In genomic region chr6:72429061-72429842, GRCm38 (mm10) we compare ENCODE assay signal across 29 mouse cellular contexts. TPM values are rescaled to one million over a fixed set of nuclear protein-coding genes. Genes with fewer than 3 reads are reported as not detected.
A peak's percentile ranks its signal among the peaks of the same experiment; 100 is the strongest.
DNase-seq lines count a peak whose midpoint lies in the region; ATAC-seq and TF ChIP-seq lines count a peak whose summit lies in the region.
"Had no signal": no experiment of that assay in that cellular context is flagged by ENCODE, and none has a peak within 500 bp of the region (broad histone marks: within the 10 kb centered on the region; RNA-seq: fewer than 3 reads in every experiment).

No protein-coding gene starts in this region.

- no peak for TF ChIP-seq RAD21 in MEL (IDR thresholded peaks at IDR 0.05; ENCODE audit: low read depth, low read length)

- no peak for ATAC-seq in embryonic facial prominence, embryonic 13.5 days (ENCODE audit: insufficient number of reproducible peaks, insufficient read depth, low FRiP score, low TSS enrichment, low read depth)
- ATAC-seq: forebrain, postnatal 0 days had no signal

- H3K4me2 ChIP-seq in embryonic facial prominence, embryonic 13.5 days, result no peak overlapping the region
- H3K4me2 ChIP-seq: heart, embryonic 15.5 days; hindbrain, embryonic 13.5 days; limb, embryonic 15.5 days; lung, embryonic 15.5 days had no signal

- H3K4me3 ChIP-seq in embryonic facial prominence, embryonic 13.5 days, result no peak overlapping the region
- no peak overlapping the region for H3K4me3 ChIP-seq in embryonic facial prominence, embryonic 10.5 days
- no peak overlapping the region for H3K4me3 ChIP-seq in MEL (ENCODE audit: control insufficient read depth in 1 of 2, insufficient read depth in 1 of 2, low read depth in 2 of 2, low read length in 2 of 2)
- no peak overlapping the region for H3K4me3 ChIP-seq in midbrain, embryonic 10.5 days
- H3K4me3 ChIP-seq: heart, embryonic 15.5 days; hindbrain, embryonic 13.5 days; left cerebral cortex, adult 2 months; limb, embryonic 15.5 days; lung, embryonic 15.5 days had no signal

- no peaks in the 10 kb centered on the region for H3K9me3 ChIP-seq in embryonic facial prominence, embryonic 13.5 days
- no peaks in the 10 kb centered on the region for H3K9me3 ChIP-seq in embryonic facial prominence, embryonic 10.5 days
- no peaks in the 10 kb centered on the region for H3K9me3 ChIP-seq in MEL (replicated peaks; ENCODE audit: insufficient read depth, low read length)
- H3K9me3 ChIP-seq in midbrain, embryonic 10.5 days (replicated peaks), result no peaks in the 10 kb centered on the region
- H3K9me3 ChIP-seq: heart, embryonic 15.5 days; hindbrain, embryonic 13.5 days; limb, embryonic 15.5 days; lung, embryonic 15.5 days had no signal

- H3K36me3 ChIP-seq in embryonic facial prominence, embryonic 13.5 days, result peaks cover 92% of the 10 kb centered on the region
- peaks cover 97% of the 10 kb centered on the region for H3K36me3 ChIP-seq in embryonic facial prominence, embryonic 10.5 days (replicated peaks)
- peaks cover under 1 to 3% of the 10 kb centered on the region in 2 experiments for H3K36me3 ChIP-seq in MEL (ENCODE audit: control insufficient read depth in 1 of 2, insufficient read depth in 2 of 2, low read length in 2 of 2)
- H3K36me3 ChIP-seq in midbrain, embryonic 10.5 days, result peaks cover 98% of the 10 kb centered on the region

- H3K4me1 ChIP-seq in embryonic facial prominence, embryonic 13.5 days, result no peaks in the 10 kb centered on the region
- H3K4me1 ChIP-seq in embryonic facial prominence, embryonic 10.5 days, result no peaks in the 10 kb centered on the region
- no peaks in the 10 kb centered on the region for H3K4me1 ChIP-seq in MEL (ENCODE audit: control insufficient read depth in 1 of 2, insufficient read depth in 2 of 2, low read length in 2 of 2)
- H3K4me1 ChIP-seq in midbrain, embryonic 10.5 days, result no peaks in the 10 kb centered on the region
- H3K4me1 ChIP-seq: heart, embryonic 15.5 days; lung, embryonic 15.5 days had no signal

- H3K9ac ChIP-seq in embryonic facial prominence, embryonic 13.5 days, result no peak overlapping the region
- no peak overlapping the region for H3K9ac ChIP-seq in MEL (ENCODE audit: control insufficient read depth, low read depth, low read length, poor library complexity, severe bottlenecking)
- H3K9ac ChIP-seq: forebrain, postnatal 0 days; heart, embryonic 15.5 days; hindbrain, embryonic 13.5 days; limb, embryonic 15.5 days; liver, embryonic 14.5 days; lung, embryonic 15.5 days had no signal

- no peak for TF ChIP-seq EP300 in MEL (IDR thresholded peaks at IDR 0.05; ENCODE audit: low read depth in 1 of 2, low read length in 2 of 2)

- no peak for TF ChIP-seq POLR2A in MEL (IDR thresholded peaks at IDR 0.05; ENCODE audit: control insufficient read depth in 1 of 2, insufficient read depth in 1 of 2, low read depth in 1 of 2, low read length in 2 of 2, poor library complexity in 1 of 2)

- H3K79me2 ChIP-seq in MEL (ENCODE audit: control insufficient read depth, insufficient read depth, low read length, poor library complexity), result no peaks in the 10 kb centered on the region

- H3K27me3 ChIP-seq in embryonic facial prominence, embryonic 13.5 days, result no peaks in the 10 kb centered on the region
- no peaks in the 10 kb centered on the region for H3K27me3 ChIP-seq in embryonic facial prominence, embryonic 10.5 days (replicated peaks; ENCODE audit: low read depth, poor library complexity, severe bottlenecking)
- no peaks in the 10 kb centered on the region for H3K27me3 ChIP-seq in MEL (ENCODE audit: control insufficient read depth in 1 of 2, insufficient read depth in 2 of 2, low read length in 2 of 2)
- H3K27me3 ChIP-seq in midbrain, embryonic 10.5 days (ENCODE audit: low read depth, poor library complexity, severe bottlenecking), result no peaks in the 10 kb centered on the region
- H3K27me3 ChIP-seq: CH12.LX; heart, embryonic 15.5 days; hindbrain, embryonic 13.5 days; limb, embryonic 15.5 days; lung, embryonic 15.5 days had no signal

- no peak for TF ChIP-seq CTCF in MEL (IDR thresholded peaks at IDR 0.05 in 2 of 3, conservative IDR thresholded peaks at IDR 0.05 in 1 of 3; ENCODE audit: control insufficient read depth in 1 of 3, insufficient read depth in 1 of 3, low read depth in 2 of 3, low read length in 3 of 3, poor library complexity in 1 of 3, severe bottlenecking in 1 of 3)

- peak overlapping the region; percentile 24; the same call in 1 of the 2 replicates for H3K27ac ChIP-seq in embryonic facial prominence, embryonic 13.5 days
- no peak overlapping the region for H3K27ac ChIP-seq in embryonic facial prominence, embryonic 10.5 days (replicated peaks)
- no peak overlapping the region for H3K27ac ChIP-seq in MEL (ENCODE audit: control insufficient read depth, low read depth, low read length)
- no peak overlapping the region for H3K27ac ChIP-seq in midbrain, embryonic 10.5 days (replicated peaks)
- H3K27ac ChIP-seq: heart, embryonic 15.5 days; left cerebral cortex, adult 2 months; limb, embryonic 15.5 days; liver, embryonic 14.5 days; lung, embryonic 15.5 days; macrophage had no signal

- DNase-seq in embryonic facial prominence, embryonic 10.5 days (ENCODE audit: low spot score), result no peak
- peak; percentile 64 for DNase-seq in CD4-positive helper T cell, adult 2 months (ENCODE audit: low read depth, low spot score)
- peak; percentile 16 for DNase-seq in MEL (ENCODE audit: low read depth, low spot score)
- DNase-seq in induced T-regulatory cell, adult 2 months (ENCODE audit: low read depth), result peak; percentile 54
- DNase-seq in midbrain, embryonic 10.5 days (ENCODE audit: low spot score), result no peak
- no peak for DNase-seq in heart, adult 11 months
- DNase-seq in gastrocnemius, adult 18-20 months (ENCODE audit: low spot score), result no peak
- DNase-seq: adrenal gland, adult 8-10 months; cerebellum, adult 18-20 months; cerebellum, postnatal 25 days; embryo, embryonic 11 days; forebrain, postnatal 0 days; gastrocnemius, postnatal 25 days; heart, postnatal 36 days; kidney, postnatal 36 days; layer of hippocampus, adult 9-11 months; left cerebral cortex, postnatal 4 days; right cerebral cortex, postnatal 14 days; spleen, adult 18-20 months; thymus, postnatal 14 days had no signal

- WGBS in embryonic facial prominence, embryonic 13.5 days, result 88% methylated on average over 21 of the region's 21 CpGs
- WGBS in embryonic facial prominence, embryonic 10.5 days, result 91% methylated on average over 21 of the region's 21 CpGs
- 91% methylated on average over 21 of the region's 21 CpGs for WGBS in midbrain, embryonic 10.5 days

TF ChIP-seq in MEL, 35 proteins besides CTCF, POLR2A, EP300 and RAD21 (continues in another document):
- TF ChIP-seq MYB (IDR thresholded peaks at IDR 0.05; ENCODE audit: low read depth, low read length), result no peak
- TF ChIP-seq ZKSCAN1 (IDR thresholded peaks at IDR 0.05; ENCODE audit: low read depth, low read length), result no peak
- no peak for TF ChIP-seq POLR2AphosphoS2 (IDR thresholded peaks at IDR 0.05; ENCODE audit: low read length)
- no peak for TF ChIP-seq HCFC1 (IDR thresholded peaks at IDR 0.05; ENCODE audit: low read depth, low read length)
- no peak for TF ChIP-seq TAL1 (IDR thresholded peaks at IDR 0.05; ENCODE audit: low read length)
- no peak for TF ChIP-seq TBP (IDR thresholded peaks at IDR 0.05; ENCODE audit: low read depth, low read length)
- TF ChIP-seq NELFE (IDR thresholded peaks at IDR 0.05; ENCODE audit: low read depth, low read length), result no peak
- no peak for TF ChIP-seq E2F4 (IDR thresholded peaks at IDR 0.05; ENCODE audit: borderline replicate concordance, low read depth, low read length)
- TF ChIP-seq MEF2A (IDR thresholded peaks at IDR 0.05; ENCODE audit: extremely low read depth, insufficient replicate concordance, low read depth, low read length, poor library complexity, severe bottlenecking), result no peak

RNA-seq across cellular contexts. Expression of gene Mat2a, which starts 10.1 kb away (rescaled TPM):
- 361 and 377 TPM in 2 replicates for polyA plus RNA-seq in embryonic facial prominence, embryonic 13.5 days (2015; fragmentation: Nextera tagmentation; extraction: Ambion mirVana)
- polyA plus RNA-seq in embryonic facial prominence, embryonic 10.5 days (2016; fragmentation: Nextera tagmentation; extraction: Ambion mirVana), result 473 and 481 TPM in 2 replicates
- total RNA-seq in MEL (2012; rRNA removed), result 233 and 319 TPM in 2 replicates
- 1,000 to 10,000 TPM in 1 of 2 experiments, 100 to 1,000 TPM in 1; 357 to 3,179 TPM for polyA plus RNA-seq in MEL (2012; ENCODE audit: insufficient read depth in 1 of 2, insufficient read length in 2 of 2, low read depth in 1 of 2, low replicate concordance in 2 of 2, missing spikeins in 1 of 2)
- 431 and 439 TPM in 2 replicates for polyA plus RNA-seq in midbrain, embryonic 10.5 days (2016; fragmentation: Nextera tagmentation; extraction: Ambion mirVana)
- 10 to 100 TPM; 97.2 to 98.0 TPM for total RNA-seq in gastrocnemius, adult 18-20 months (2021)

RNA-seq across cellular contexts. Expression of gene Ggcx, which starts 15.1 kb away (rescaled TPM):
- 39.1 and 41.5 TPM in 2 replicates for polyA plus RNA-seq in embryonic facial prominence, embryonic 13.5 days (2015; fragmentation: Nextera tagmentation; extraction: Ambion mirVana)
- polyA plus RNA-seq in embryonic facial prominence, embryonic 10.5 days (2016; fragmentation: Nextera tagmentation; extraction: Ambion mirVana), result 20.4 and 21.1 TPM in 2 replicates
- total RNA-seq in MEL (2012; rRNA removed), result 5.0 and 5.2 TPM in 2 replicates
- 1 to 10 TPM in 1 of 2 experiments, not detected in 1; 5.4 TPM for polyA plus RNA-seq in MEL (2012; ENCODE audit: insufficient read depth in 1 of 2, insufficient read length in 2 of 2, low read depth in 1 of 2, low replicate concordance in 2 of 2, missing spikeins in 1 of 2)
- 15.3 and 21.5 TPM in 2 replicates for polyA plus RNA-seq in midbrain, embryonic 10.5 days (2016; fragmentation: Nextera tagmentation; extraction: Ambion mirVana)
- total RNA-seq in gastrocnemius, adult 18-20 months (2021), result 10 to 100 TPM; 12.2 to 12.7 TPM

RNA-seq across cellular contexts. Expression of gene Vamp8, which starts 38.7 kb away (rescaled TPM):
- 130 and 135 TPM in 2 replicates for polyA plus RNA-seq in embryonic facial prominence, embryonic 13.5 days (2015; fragmentation: Nextera tagmentation; extraction: Ambion mirVana)
- 53.2 and 59.8 TPM in 2 replicates for polyA plus RNA-seq in embryonic facial prominence, embryonic 10.5 days (2016; fragmentation: Nextera tagmentation; extraction: Ambion mirVana)
- total RNA-seq in MEL (2012; rRNA removed), result 130 and 164 TPM in 2 replicates
- polyA plus RNA-seq in MEL (2012; ENCODE audit: insufficient read depth in 1 of 2, insufficient read length in 2 of 2, low read depth in 1 of 2, low replicate concordance in 2 of 2, missing spikeins in 1 of 2), result 100 to 1,000 TPM in 1 of 2 experiments, not detected in 1; 179 TPM
- polyA plus RNA-seq in midbrain, embryonic 10.5 days (2016; fragmentation: Nextera tagmentation; extraction: Ambion mirVana), result 35.7 and 35.8 TPM in 2 replicates
- total RNA-seq in gastrocnemius, adult 18-20 months (2021), result 10 to 100 TPM; 44.3 to 55.4 TPM

RNA-seq across cellular contexts. Expression of gene Vamp5, which starts 49.0 kb away (rescaled TPM):
- 19.7 and 20.6 TPM in 2 replicates for polyA plus RNA-seq in embryonic facial prominence, embryonic 13.5 days (2015; fragmentation: Nextera tagmentation; extraction: Ambion mirVana)
- polyA plus RNA-seq in embryonic facial prominence, embryonic 10.5 days (2016; fragmentation: Nextera tagmentation; extraction: Ambion mirVana), result 13.6 and 15.9 TPM in 2 replicates
- total RNA-seq in MEL (2012; rRNA removed), result 490 and 593 TPM in 2 replicates
- 100 to 1,000 TPM in 1 of 2 experiments, not detected in 1; 465 TPM for polyA plus RNA-seq in MEL (2012; ENCODE audit: insufficient read depth in 1 of 2, insufficient read length in 2 of 2, low read depth in 1 of 2, low replicate concordance in 2 of 2, missing spikeins in 1 of 2)
- 12.0 and 12.9 TPM in 2 replicates for polyA plus RNA-seq in midbrain, embryonic 10.5 days (2016; fragmentation: Nextera tagmentation; extraction: Ambion mirVana)
- total RNA-seq in gastrocnemius, adult 18-20 months (2021), result 100 to 1,000 TPM; 107 to 121 TPM

Comparison
In these comparisons a context has a peak if more than half of its experiments do, and no peak if none do; other contexts are left out.
1. DNase-seq: peak in CD4-positive helper T cell, adult 2 months (single experiment), MEL (single experiment) and induced T-regulatory cell, adult 2 months (single experiment); none in embryonic facial prominence, embryonic 10.5 days (single experiment), midbrain, embryonic 10.5 days (single experiment), heart, adult 11 months (single experiment) and gastrocnemius, adult 18-20 months (single experiment).